Mouse (Mus musculus) heart, postnatal 10 days (tissue): ENCODE measurements around the gene Rin1. TPM values are rescaled to one million over a fixed set of nuclear protein-coding genes. Genes with fewer than 3 reads are reported as not detected.
A peak's percentile ranks its signal among the peaks of the same experiment; 100 is the strongest.

ENCODE experiments used
- DNase-seq, 2 experiments: peaks; one replicate each; pipeline ENCODE4 v3.0.0; 2021
- intact Hi-C: fragments of 180-260 bp; cut with DNase I; formaldehyde crosslinking; loops from one replicate; pipeline ENCODE4 v1.15.1; 2025
- total RNA-seq, 2 experiments: library from RNA; stranded (reverse); gene quantifications; 2 replicates each; pipeline ENCODE4 v1.2.3; 2021

Rin1 gene
- total RNA-seq, 2 experiments from 2014 or later: 2.1 to 2.4 TPM

DNA sequence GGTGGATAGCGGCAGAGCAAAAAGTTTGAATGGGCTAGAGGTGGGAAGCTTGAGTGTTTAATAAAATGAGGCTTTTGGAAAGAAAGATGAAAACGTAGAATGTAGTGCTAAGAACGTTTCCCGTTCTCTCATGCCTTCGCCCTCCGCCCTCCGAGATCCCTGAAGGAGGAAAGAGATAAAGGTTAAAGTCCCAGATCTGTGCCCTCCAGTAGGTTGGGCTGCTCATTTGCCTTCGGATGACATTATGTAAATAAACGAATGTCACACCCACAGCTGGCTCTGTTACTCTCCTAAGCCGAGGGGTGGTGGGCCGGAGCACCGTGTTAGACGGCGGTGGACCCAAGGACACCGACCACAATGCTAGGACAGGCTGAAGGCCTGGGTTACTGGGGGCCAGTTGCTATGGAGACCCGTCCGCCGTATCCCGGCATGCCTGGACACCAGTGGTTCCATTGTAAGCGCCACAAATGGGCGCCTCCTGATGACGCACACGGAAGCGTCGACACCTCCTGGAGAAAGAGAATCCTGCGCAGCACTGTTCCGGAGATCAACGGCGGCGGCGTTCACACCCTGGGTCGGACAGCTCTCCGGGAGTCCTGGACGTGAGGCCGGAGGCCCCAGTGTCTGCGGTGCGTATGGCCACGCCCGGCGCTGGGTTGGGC, 9.3 kb upstream of the Rin1 start, which contains the start of gene Brms1:
Gene Brms1, plus strand, starts transcription at position 493 of the 662 bp plus-strand sequence.
- DNase-seq: peak; percentile 93 to 97
- intact Hi-C loops: no loop called here

DNA sequence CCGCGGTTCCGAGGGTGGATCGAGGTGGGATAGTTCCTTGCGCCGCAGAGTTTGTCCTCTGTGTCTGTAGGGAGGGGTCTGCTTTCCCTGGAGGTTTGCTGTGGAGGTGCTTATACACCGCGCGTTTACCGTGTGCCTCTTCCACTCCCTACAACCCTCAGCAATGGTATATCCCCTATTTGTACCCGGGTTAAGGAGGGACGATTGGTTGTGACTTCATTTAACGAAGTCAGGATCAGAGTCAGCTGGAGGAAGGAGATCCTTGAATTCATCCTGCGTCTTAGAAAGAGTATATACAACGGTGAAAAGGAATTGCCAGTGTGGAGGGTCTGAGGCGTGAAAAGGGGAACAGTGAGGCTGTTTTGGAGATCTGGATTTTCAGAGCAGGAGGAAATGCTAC, 8.7 kb upstream of the Rin1 start:
- intact Hi-C loops: no loop called here
- DNase-seq: no peak

DNA sequence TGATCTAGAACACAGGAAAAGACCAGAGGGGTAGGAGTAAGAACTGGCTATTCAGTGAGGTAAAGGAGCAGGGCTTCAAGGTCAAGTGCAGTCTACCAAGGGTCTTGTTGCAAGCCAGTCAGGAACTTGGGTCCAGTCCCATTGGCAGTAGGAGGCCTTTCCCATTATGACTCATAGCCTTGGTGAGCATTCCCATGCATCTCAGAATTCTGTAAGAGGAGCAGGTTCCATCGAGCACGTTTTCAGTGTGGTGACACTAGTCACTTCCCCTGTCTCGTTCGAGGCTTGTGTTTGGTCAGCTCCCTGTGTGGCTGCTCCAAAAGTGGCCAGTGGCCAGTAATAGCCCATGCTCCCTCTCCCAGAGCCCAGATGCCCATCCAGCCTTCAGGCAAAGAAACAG, 4.8 kb upstream of the Rin1 start:
- intact Hi-C loops: no loop called here
- DNase-seq: no peak

DNA sequence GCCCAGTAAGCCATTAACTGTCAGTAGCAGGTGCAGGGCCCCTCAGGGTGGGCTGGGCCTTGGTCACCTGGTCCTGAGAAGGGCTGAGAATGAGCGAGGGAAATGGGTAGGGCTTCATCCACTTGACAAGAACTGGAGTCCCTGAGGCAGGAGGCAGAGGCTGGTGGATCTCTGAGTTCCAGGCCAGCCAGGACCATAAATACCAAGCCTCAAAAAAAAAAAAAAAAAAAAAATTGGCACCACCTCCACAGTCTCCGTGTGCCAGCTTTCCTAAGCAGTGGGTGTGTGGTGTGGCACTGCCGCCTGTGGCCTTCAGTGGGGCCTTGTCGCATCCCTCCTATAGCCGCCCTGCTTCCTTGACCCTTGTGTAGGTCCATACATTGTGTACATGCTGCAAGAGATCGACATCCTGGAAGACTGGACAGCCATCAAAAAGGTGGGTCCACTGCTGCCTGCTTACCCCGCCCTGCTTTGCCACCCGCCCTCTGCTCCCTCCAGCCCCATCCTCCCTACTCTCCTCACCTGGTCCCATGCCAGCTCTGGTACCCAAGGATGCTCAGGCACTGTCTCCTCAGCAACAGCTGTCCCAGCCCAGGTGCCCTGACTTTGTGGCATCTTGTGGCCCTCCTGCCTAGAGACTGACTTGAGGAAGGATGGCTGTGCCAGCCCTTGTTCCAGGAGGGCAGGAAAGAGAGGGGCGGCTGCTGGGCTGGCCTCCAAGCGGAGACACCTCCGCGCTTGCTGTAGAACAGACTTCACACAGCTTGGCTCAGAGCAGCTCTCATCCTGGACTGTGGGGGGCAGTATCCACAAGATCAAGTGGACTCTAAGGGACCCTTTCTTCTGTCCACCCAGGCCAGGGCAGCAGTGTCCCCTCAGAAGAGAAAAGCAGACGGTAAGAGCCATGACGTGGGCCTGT, 1.9 kb upstream of the Rin1 start:
- DNase-seq: no peak
- intact Hi-C loops: no loop called here

DNA sequence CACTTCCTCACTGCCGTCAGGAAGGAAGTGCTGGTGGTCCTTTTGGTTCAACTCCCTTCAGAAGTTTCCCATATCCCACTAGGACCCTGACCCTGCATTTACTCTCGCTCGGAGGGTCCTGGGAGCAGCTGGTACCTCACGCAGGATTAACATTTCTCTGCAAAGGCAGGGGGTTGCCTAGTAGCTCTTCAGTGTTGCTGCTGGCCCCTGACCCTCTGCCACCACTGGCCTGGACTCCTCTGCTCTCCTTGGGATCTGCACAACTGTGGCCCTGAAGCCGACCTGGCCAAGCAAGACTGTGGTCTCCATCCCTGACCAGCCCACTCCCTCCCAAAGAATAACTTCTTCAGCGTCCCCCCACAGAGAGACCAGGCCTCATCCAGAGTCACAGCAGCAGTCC, 956 bp upstream of the Rin1 start:
- intact Hi-C loops: no loop called here
- no peak for DNase-seq

DNA sequence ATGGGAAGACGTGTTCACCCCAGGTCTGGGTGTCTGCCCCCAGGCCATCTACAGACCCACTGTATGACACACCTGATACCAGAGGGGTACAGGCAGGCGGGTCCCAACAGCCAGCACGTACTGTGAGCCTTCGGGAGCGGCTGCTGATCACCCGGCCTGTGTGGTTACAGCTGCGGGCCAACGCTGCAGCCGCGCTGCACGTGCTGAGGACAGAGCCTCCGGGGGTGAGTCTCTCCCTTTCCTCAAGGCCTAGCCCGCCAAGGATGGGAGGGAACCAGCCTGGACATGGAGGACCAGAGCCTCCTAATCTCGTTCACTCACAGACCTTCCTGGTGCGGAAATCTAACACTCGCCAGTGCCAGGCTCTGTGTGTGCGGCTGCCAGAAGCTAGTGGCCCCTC, 750 bp downstream of the Rin1 start:
- intact Hi-C loops: no loop called here
- peak in 1 of 2 experiments; percentile 41 for DNase-seq

DNA sequence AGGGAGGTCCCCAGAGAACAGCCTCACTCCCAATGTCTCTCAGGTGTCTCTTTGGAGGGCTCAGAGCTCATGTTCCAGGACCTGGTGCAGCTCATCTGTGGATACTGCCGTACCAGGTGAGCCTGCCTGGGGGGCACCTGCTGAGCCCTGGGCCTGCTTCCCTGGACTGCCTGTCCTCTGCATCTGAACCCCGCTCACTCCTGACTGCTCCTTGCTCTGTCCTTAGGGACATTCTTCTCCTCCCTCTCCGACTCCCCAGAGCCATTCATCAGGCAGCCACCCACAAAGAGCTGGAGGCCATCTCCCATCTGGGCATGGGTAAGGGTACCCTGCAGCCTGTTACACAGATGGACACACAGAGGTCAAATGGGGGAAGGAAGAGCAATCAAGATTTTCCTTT, 1.2 kb downstream of the Rin1 start:
- intact Hi-C loops: no loop called here
- no peak for DNase-seq

DNA sequence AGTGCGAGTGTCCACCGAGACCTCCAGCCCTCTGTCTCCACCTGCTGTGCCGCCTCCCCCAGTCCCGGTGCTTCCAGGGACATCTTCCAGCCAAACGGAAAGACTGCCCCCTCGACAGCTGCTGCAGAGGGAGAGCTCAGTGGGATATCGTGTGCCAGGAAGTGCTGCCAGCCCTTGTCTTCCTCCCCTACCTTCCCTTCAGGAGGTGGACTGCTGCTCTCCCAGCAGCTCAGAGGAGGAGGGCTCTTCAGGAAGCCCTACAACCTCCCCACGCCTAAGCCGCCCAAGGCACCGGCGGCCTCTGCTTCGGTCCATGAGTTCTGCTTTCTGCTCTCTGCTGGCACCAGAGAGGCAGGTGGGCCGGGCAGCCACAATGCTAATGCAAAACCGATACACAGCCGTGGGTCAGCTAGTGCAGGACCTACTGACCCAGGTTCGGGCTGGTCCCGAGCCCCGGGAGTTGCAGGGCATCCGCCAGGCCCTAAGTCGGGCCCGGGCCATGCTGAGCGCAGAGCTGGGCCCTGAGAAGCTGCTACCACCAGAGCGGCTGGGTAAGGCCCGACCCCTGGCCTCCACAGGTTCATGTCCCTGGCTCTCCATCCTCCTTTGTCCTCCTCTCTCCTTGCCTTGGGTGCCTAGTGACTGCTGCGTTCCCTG, 2.0 kb downstream of the Rin1 start:
- intact Hi-C loops: no loop called here
- DNase-seq: no peak

DNA sequence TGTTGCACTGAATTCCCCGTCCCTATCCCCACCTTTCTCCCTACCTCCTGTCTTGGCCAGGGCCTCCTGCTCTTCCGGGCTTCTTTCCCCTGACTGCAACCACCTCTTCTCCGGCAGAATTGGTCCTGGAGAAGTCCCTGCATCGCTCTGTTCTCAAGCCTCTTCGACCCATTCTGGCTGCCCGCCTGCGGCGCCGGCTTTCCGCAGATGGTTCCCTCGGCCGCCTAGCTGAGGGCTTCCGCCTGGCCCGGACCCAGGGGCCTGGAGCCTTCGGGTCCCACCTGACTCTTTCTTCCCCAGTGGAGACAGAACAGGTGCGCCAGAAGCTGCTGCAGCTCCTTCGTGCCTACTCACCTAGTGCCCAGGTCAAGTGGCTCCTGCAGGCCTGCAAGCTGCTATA, 2.6 kb downstream of the Rin1 start:
- DNase-seq: no peak
- intact Hi-C loops: no loop called here

DNA sequence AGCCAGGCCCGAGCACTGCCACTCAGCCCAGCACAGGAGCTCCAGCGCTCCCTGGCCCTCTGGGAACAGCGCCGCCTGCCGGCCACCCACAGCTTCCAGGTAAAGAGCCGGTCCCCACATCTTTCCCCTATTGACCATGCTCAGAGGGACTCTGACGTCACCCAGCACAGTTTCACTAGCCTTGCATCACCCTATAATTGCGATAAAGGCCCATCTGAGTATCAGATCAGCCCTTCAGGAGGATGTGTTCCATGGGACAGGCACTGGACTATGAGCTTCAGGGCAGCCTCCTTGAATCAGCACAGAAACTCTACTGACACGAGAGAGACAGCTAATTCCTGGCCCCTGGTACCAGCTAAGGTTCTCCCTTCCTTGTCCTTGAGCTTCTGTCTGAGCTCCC, 3.6 kb downstream of the Rin1 start:
- intact Hi-C loops: no loop called here
- peak in 1 of 2 experiments; percentile 60 for DNase-seq

DNA sequence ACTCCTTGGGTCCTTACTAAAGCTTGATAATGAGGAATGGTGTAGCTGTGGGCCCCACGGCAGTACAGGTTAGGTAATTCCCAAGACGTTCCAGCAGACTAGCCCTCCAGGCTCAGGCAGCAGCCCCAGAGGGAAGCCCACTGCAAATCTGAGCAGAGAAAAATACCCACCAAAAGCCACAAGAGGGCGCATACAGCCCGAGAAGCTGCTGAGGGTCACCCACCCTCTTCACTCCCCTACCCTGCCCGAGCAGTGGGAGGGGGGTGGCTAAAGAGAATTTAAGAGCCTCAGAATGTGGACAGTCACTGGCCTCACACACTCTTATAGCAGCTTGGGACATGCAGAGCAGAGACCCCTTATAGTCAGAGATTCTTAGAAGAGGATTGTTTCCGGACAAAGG, 6.0 kb downstream of the Rin1 start:
- peak; percentile 46 to 72 for DNase-seq
- intact Hi-C loops: loop anchor here (1.0 kb wide), 1 partner anchor 17 kb away; no protein-coding TSS in a partner anchor

DNA sequence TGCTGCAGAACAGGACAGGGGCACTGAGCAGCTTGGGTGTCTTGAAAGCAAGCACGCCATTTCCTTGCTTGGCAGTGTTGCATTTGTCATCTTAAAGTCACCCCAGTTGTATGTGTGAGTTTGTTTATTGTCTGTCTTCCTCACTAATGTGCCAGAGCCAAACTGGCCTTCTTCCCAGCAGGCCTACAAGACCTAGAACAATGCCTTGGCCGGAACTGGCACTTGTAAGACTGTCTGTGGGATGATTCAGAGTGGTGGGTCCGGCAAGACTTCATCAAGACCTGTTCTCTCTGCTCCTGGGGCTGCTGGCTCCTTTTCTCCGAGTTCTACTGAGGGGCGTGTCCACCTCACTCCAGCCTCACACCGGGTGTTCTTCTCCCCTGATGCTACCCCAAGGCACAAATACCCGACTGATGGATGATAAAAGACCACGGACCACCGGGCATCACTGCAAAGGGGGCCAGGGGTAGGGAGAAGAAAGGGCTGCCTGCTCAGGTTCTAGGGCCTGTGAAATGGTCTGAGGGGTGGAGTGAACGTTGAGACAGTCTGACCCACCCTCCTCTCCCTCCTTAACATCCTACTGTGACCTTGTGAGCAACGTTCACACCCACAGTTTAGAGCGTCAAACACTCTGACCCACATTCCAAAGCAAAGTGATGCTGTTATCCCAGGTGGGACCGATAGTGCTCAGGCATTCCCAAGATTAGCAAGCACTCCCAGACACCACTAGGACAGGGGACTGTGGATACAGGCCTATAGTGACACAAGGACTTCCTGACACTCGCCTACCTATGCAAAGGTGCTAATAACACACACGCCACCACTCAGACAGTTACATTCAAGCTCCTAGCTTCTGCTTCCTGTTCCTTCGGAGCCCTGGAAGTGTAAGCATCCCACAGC, 7.8 kb downstream of the Rin1 start:
- intact Hi-C loops: no loop called here
- no peak for DNase-seq

DNA sequence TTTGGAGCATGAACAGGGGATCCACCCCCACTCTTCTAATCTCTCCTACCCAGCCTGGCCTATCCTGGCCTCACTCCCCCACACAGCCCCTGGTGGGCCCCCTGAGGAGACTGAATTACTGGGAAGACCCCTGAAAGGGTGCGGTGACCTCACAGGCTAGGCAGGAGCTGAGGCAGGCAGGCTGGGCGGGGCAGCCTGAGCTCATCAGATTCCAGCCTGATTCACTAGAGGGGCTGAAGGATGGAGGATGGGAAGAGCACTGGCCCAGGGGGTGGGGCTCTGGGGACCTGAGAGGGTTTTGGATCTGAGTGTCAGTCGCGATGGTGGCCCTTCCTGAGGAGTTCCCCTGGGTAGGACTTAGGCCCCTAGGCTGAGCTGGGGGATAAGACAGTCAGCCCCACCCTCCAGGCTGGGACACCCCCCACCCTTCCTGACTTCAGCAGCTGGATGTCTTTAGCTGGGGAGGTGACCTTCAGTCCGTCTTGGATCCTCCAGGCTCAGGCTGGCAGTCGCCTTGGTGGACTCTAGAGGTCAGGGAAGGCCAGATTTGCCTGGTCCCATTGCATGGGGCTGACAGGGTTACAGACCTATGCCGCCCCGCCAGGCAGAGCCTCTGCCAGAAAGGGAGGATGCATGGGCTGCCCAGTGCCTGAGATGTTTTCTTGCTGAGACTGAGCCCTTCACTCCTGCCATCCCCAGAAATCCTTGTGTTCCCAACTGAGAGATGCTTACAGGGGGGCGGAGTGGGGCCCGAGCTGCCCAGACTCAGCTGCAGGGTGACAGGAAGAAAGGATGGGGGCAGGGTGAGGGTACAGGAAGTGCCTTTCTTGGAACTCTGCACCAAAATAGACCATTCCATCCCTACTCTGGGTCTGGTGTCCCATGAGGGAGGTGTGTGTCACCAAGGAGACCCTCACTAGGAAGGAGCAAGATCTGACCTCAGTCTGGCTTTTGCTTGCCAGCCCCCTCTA, 8.8 kb downstream of the Rin1 start:
- intact Hi-C loops: no loop called here
- peak; percentile 48 to 58 for DNase-seq

DNA sequence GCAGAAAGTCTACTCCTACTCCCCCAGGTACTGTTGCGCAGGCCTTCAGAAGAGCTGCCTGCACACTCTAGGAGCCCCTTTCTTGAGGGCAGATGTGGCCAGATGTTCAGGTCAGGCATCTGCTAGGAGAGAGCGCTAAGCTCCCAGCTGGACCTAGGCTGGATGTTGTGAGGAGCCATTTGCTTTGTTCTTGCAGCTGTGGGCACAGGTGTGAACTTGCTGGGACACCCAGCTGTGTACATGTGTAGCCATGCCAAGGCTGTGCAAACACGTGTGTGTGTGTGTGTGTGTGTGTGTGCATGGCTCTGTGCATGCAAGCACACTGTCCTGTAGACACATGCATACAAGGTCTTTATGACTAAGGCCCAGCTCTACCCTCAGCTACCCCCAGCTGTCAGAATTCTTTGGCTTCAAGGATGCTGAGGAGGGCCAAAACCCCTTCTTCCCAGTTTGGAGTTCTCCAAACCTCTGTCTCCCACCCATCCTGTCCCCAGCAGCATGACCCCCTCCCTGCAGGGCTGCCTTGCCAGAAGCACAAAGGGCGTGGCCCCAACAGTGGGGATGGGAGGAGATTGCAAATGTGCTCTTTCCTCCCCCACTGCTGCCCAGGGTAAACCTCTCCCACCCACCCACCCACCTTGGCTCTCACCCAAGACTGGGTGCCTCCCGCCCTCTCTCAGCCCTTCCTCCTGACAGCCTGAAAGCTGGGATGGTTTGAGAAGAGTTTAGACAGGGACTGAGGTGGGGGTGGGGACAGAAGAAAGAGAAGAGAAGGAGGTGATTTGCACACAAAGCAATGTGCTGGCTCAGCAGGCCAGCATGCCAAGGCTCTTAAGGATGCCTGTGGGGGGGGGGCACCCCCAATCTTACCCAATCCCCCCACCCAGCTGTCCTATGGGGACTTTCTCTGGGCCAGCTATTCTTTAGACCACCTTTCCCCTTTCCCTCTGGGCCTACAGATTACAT, 10.4 kb downstream of the Rin1 start:
- peak; percentile 65 to 70 for DNase-seq
- intact Hi-C loops: no loop called here

DNA sequence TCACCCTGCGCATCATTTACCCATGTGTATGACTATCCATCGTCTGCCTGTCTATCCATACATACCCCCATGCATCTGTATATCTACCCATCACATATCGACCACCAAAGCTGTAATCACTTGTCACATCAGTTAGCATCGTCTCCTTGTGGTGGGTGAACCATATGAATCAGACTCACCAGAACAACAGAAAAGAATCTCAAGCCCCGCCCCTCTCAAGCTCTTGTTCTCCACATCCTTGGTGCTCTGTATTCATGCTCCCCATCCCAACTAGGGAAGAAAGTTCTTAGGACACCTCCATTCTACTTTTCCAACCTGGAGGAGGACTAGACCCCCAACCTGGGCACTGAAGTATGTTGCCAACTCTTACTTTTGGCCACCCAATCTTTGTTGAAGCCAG, 11.8 kb downstream of the Rin1 start:
- intact Hi-C loops: no loop called here
- DNase-seq: no peak

DNA sequence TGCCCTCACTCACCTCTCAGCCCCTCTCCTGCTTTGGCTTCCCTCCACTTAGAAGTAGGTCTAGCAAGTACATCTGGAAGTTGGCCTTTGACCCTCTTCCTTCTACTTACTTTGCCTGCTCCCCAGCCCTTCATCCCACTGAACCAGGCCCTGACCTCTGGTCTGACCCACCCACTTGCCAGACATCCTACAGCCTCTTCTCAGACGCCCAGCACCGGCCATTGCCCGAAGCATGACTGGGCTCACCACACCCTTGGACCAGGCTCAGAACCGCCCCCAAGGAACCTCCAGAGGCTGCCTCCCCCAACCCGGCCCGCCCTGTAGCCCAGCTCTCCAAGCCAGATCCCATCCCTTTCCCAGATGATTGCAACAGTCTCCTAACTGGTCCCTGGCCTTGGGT, 12.2 kb downstream of the Rin1 start:
- intact Hi-C loops: no loop called here
- peak; percentile 44 to 57 for DNase-seq

DNA sequence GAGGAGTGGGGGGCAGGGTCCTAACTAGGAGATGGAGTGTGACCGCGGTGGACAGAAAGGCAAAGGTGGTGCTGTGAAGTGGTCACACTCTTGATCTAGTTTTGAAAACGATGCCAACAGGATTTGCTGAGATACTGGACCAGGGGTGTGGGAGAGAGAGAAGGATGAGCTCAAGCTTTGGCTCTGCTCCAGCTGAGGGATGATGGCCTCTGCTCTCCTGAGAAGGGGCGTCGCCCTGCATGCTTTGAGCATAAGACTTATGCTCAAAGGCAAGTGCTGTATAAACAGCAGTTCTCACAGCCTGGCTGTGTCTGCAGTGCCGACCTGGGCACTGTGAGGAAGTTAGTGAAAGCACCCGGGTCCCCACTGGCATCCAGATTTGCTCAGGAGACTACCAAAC, 14.8 kb downstream of the Rin1 start:
- DNase-seq: peak; percentile 57 to 61

More for the DNA sequence above, 14.8 kb downstream of the Rin1 start:
- intact Hi-C loops: no loop called here
